Mouse (Mus musculus) hindbrain, embryonic 16.5 days (tissue): ENCODE results near the gene Gm14399. TPM values are rescaled to one million over a fixed set of nuclear protein-coding genes. Genes with fewer than 3 reads are reported as not detected.
"Not testable (repeated sequence)": the region's sequence is repeated elsewhere in the genome, so short reads cannot be mapped to it uniquely, and the experiment has no call there.

Experiments
- ATAC-seq: fragments of 200-750 bp; cut with Nextera tagmentation; 2 replicates; pipeline ENCODE4 v1.8.0; 2017; ENCODE audit warnings: moderate TSS enrichment, moderate library complexity
- H3K27ac ChIP-seq: fragments of 300-500 bp; sonication (generic); 2 replicates; pipeline ENCODE4 v1.5.1; 2014; ENCODE audit warnings: low read depth, mild to moderate bottlenecking, control low read depth, low read length, moderate library complexity
- H3K27me3 ChIP-seq: fragments of 300-500 bp; sonication (generic); replicated peaks from 2 replicates; pipeline ENCODE4 v1.6.1; 2014; ENCODE audit warnings: low read length; ENCODE audit not compliant: control insufficient read depth, insufficient read depth
- H3K36me3 ChIP-seq: fragments of 300-500 bp; sonication (generic); 2 replicates; pipeline ENCODE4 v1.6.1; 2014; ENCODE audit warnings: mild to moderate bottlenecking, low read length, moderate library complexity, mixed read lengths; ENCODE audit not compliant: control insufficient read depth, insufficient read depth
- H3K4me1 ChIP-seq: fragments of 300-500 bp; sonication (generic); 2 replicates; pipeline ENCODE4 v1.6.1; 2014; ENCODE audit warnings: low read depth, low read length; ENCODE audit not compliant: control insufficient read depth, insufficient read depth
- H3K4me2 ChIP-seq: fragments of 300-500 bp; sonication (generic); 2 replicates; pipeline ENCODE4 v1.6.1; 2014; ENCODE audit warnings: mild to moderate bottlenecking, low read length, control low read depth, moderate library complexity
- H3K4me3 ChIP-seq: fragments of 300-500 bp; sonication (generic); 2 replicates; pipeline ENCODE4 v1.5.1; 2014; ENCODE audit warnings: mild to moderate bottlenecking, low read length, control low read depth, moderate library complexity
- H3K9ac ChIP-seq: fragments of 300-500 bp; sonication (generic); 2 replicates; pipeline ENCODE4 v1.6.1; 2014; ENCODE audit warnings: low read depth, mild to moderate bottlenecking, control low read depth, low read length, moderate library complexity
- H3K9me3 ChIP-seq: fragments of 300-500 bp; sonication (generic); 2 replicates; pipeline ENCODE4 v1.6.1; 2014; ENCODE audit warnings: mild to moderate bottlenecking, low read length, moderate library complexity; ENCODE audit not compliant: control insufficient read depth
- WGBS: fragments of 180-500 bp; shearing (Covaris S2); extraction: QIAGEN DNeasy Blood & Tissue Kit; methylation state at CpG from one replicate; pipeline ENCODE4 v1.1.7; 2014; 5-methylcytosine and 5-hydroxymethylcytosine counted together
- polyA plus RNA-seq: library from polyadenylated mRNA; unstranded; fragments of >200 nt; fragmentation: Nextera tagmentation; extraction: Ambion mirVana; gene quantifications from 2 replicates; pipeline ENCODE4 v1.2.1, GENCODE M21; 2015

The Gm14399 gene
- polyA plus RNA-seq, 1 experiment from 2014 or later = 5.3 TPM

DNA sequence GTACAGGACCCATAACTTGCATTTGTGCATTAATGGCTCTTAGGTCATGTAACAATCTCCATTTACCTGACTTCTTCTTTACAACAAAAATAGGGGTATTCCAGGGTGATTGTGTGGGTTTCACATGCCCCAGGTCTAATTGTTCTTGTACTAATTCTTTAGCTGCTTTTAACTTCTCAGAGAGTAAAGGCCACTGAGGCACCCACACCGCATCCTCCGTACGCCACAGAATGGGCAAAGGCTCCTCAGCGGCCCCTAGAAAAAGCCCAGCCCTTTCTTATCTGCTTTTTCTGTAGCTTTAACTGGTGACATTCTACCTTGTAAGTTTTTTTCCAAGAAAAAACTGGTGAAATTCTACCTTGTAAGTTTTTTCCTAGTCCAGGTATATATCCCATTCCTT, 19.6 kb upstream of the Gm14399 start:
- 94% methylated on average over 4 of the region's 4 CpGs for WGBS
- not testable (repeated sequence) for H3K9me3 ChIP-seq, H3K36me3 ChIP-seq, ATAC-seq, H3K4me2 ChIP-seq, H3K4me3 ChIP-seq, H3K27me3 ChIP-seq, H3K9ac ChIP-seq, H3K27ac ChIP-seq, H3K4me1 ChIP-seq

DNA sequence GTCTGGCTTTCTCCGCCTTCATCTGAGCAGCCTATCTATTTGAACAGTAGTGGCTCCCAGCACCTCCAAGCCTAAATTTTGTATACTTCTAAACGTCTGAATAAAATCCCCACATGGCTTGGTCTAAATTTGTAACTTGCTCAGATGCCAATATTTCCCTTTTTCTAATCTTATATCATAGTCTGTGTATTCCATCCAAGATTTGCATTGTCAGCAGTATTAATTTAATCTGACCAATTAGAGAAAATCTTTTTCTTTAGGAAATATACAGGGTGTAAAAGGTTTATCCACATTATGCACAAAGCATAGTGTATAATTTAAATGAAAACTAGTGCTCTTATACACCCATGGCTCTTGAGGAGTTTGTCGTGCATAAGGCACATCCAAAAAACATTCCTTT, 16.8 kb upstream of the Gm14399 start:
- Histone ChIP-seq H3K4me2 (no peak overlapping the region), H3K4me3 (no peak overlapping the region), H3K4me1 (no peaks in the 10 kb centered on the region), H3K27ac (no peak overlapping the region), H3K27me3 (no peaks in the 10 kb centered on the region), H3K36me3 (no peaks in the 10 kb centered on the region), H3K9me3 (no peaks in the 10 kb centered on the region; the same call in none of the 2 replicates), H3K9ac (no peak overlapping the region)
- WGBS = 81% methylated on average over 3 of the region's 3 CpGs
- no peak for ATAC-seq

DNA sequence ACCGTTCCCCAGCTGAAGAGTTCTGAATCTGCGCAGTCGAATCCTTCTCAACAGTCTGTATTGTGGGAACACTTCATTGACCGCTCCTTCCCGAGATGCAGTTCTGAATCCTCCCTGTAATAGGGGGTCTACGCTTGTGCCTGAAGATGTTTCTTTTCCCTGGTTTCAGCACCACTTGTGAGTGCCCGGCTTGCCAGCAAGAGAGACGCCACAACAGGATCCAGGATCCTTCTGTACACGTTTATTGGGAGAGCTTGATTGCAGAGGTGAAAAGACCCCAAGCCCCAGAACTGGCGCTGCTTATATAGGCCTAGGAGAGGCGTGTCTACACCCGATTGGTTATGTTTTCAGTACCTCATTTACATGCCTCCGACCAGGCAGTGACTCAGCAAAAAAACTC, 14.9 kb upstream of the Gm14399 start:
- H3K9ac ChIP-seq = no peak overlapping the region
- no peaks in the 10 kb centered on the region for H3K4me1 ChIP-seq
- WGBS = 93% methylated on average over 13 of the region's 13 CpGs
- no peaks in the 10 kb centered on the region; the same call in none of the 2 replicates for H3K9me3 ChIP-seq
- H3K27me3 ChIP-seq = no peaks in the 10 kb centered on the region
- H3K27ac ChIP-seq = no peak overlapping the region
- no peaks in the 10 kb centered on the region for H3K36me3 ChIP-seq
- no peak for ATAC-seq
- H3K4me2 ChIP-seq = no peak overlapping the region
- H3K4me3 ChIP-seq = no peak overlapping the region

DNA sequence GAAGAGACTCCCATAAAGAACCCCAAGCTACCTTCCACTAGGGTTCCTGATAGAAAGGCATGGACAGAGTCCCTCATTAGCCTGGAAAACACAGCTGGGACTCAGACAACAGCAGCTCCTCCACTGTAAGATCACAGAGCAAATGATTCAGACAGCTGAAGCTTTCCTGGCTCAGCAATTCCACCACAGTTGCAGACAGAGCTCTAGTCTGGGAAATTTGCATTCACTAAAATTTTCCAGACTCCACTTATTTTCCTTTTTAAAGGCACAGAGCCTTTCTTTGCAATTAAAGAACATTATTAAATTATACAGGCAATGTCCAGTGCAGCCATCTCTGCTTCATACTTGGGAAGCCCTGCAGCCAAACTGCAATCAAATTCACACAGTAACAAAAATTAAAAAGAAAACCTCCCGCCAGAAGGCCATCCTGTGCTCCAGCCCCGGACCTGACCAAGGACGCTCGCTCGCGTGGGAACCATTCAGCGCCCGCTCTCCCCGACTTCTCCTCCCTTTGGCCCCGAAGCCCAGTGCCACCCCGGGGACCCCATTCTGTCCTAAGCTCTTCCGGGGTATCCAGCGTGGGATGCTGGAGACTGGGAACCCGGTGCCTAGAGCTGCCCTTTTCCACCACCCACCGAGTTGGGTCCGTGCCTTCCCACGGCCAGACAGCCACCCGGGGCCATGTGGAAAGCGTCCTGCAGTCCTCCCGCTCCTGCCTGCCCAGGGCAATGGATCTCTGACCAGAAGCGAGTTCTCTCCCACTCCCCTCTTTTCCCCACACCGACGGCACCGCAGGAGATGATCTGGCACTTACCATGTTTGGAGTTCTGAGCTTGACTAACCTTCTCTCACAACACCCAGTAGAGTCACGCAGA, 457 bp downstream of the Gm14399 start:
- H3K36me3 ChIP-seq, H3K27me3 ChIP-seq, H3K9me3 ChIP-seq, ATAC-seq, H3K27ac ChIP-seq, H3K4me1 ChIP-seq: not testable (repeated sequence)
- 4% methylated on average over 20 of the region's 25 CpGs for WGBS
- peak overlapping the region; percentile 40 for H3K4me3 ChIP-seq
- peak overlapping the region; percentile 31 for H3K4me2 ChIP-seq
- peak overlapping the region; percentile 56 for H3K9ac ChIP-seq

DNA sequence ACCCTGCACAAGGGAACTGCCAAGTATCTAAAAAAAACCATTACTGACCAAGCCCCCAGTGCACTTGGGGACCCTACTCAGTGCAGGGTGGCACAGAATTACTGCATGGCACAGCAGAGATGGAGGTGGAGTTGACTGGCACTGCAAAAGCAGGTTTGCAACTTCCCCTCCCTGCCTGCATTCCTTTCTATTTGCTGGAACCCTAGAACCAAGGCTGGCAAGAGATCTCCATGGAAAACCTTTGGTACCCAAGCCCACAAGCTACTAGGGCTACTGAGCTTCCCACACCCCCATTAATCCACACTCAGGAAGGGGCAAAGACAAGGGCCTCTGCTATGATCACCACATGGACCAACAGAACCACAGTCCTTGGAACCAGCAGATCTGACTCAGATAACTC, 1.2 kb downstream of the Gm14399 start:
- not testable (repeated sequence) for H3K4me2 ChIP-seq, H3K27ac ChIP-seq, H3K4me1 ChIP-seq, H3K27me3 ChIP-seq, H3K9me3 ChIP-seq, H3K4me3 ChIP-seq, H3K9ac ChIP-seq, H3K36me3 ChIP-seq, ATAC-seq

Other genes starting within 250 kb of the Gm14399 start
- 0.13 TPM in 1 of 2 replicates, not detected in the other for gene Gm14444, start 131.8 kb downstream of the Gm14399 start, polyA plus RNA-seq
- gene Gm14393, start 74.2 kb downstream of the Gm14399 start, polyA plus RNA-seq = 0.62 TPM in 1 of 2 replicates, not detected in the other
- 0.99 and 1.1 TPM in 2 replicates for gene Gm14443, start 33.9 kb upstream of the Gm14399 start, polyA plus RNA-seq
- 10.8 and 11.9 TPM in 2 replicates for gene Gm14391, start 64.9 kb upstream of the Gm14399 start, polyA plus RNA-seq
- not detected in 2 replicates for gene Gm14440, start 133.1 kb upstream of the Gm14399 start, polyA plus RNA-seq
- 17.6 and 18.0 TPM in 2 replicates for gene Gm4631, start 196.2 kb upstream of the Gm14399 start, polyA plus RNA-seq
- 3.4 and 4.9 TPM in 2 replicates for gene Zfp968, start 230.4 kb upstream of the Gm14399 start, polyA plus RNA-seq